Mouse (Mus musculus) heart, embryonic 13.5 days (tissue): ENCODE results near the gene Rpusd3. TPM values are rescaled to one million over a fixed set of nuclear protein-coding genes. Genes with fewer than 3 reads are reported as not detected.

Experiments
- ATAC-seq: fragments of 200-750 bp; cut with Nextera tagmentation; 2 replicates; pipeline ENCODE4 v1.8.0; 2017; ENCODE audit warnings: moderate TSS enrichment; ENCODE audit not compliant: insufficient number of reproducible peaks, low FRiP score, low TSS enrichment; ENCODE audit errors: extremely low read depth
- H3K27ac ChIP-seq: fragments of 300-500 bp; sonication (generic); replicated peaks from 2 replicates; pipeline ENCODE4 v1.5.1; 2015; ENCODE audit warnings: moderate library complexity, mild to moderate bottlenecking, inconsistent platforms
- H3K27me3 ChIP-seq: fragments of 300-500 bp; sonication (generic); replicated peaks from 2 replicates; pipeline ENCODE4 v1.6.1; 2015; ENCODE audit warnings: mild to moderate bottlenecking, inconsistent platforms
- H3K36me3 ChIP-seq: fragments of 300-500 bp; sonication (generic); 2 replicates; pipeline ENCODE4 v1.6.1; 2015; ENCODE audit warnings: mild to moderate bottlenecking, inconsistent platforms
- H3K4me1 ChIP-seq: fragments of 300-500 bp; sonication (generic); 2 replicates; pipeline ENCODE4 v1.6.1; 2015; ENCODE audit warnings: inconsistent platforms
- H3K4me2 ChIP-seq: fragments of 300-500 bp; sonication (generic); 2 replicates; pipeline ENCODE4 v1.6.1; 2015; ENCODE audit warnings: inconsistent platforms, mild to moderate bottlenecking, moderate library complexity
- H3K4me3 ChIP-seq: fragments of 300-500 bp; sonication (generic); 2 replicates; pipeline ENCODE4 v1.5.1; 2015; ENCODE audit warnings: moderate library complexity, mild to moderate bottlenecking, inconsistent platforms
- H3K9ac ChIP-seq: fragments of 300-500 bp; sonication (generic); 2 replicates; pipeline ENCODE4 v1.6.1; 2015; ENCODE audit warnings: inconsistent platforms, mild to moderate bottlenecking, moderate library complexity
- H3K9me3 ChIP-seq: fragments of 300-500 bp; sonication (generic); 2 replicates; pipeline ENCODE4 v1.6.1; 2016; ENCODE audit warnings: inconsistent platforms
- WGBS: fragments of 180-500 bp; shearing (Covaris S2); methylation state at CpG from one replicate; pipeline ENCODE4 v1.1.7; 2015; ENCODE audit warnings: mixed read lengths; 5-methylcytosine and 5-hydroxymethylcytosine counted together
- polyA plus RNA-seq: library from polyadenylated mRNA; unstranded; fragments of >200 nt; fragmentation: Nextera tagmentation; extraction: Ambion mirVana; gene quantifications from 2 replicates; pipeline ENCODE4 v1.2.1, GENCODE M21; 2015

The Rpusd3 gene
- polyA plus RNA-seq, 1 experiment from 2014 or later = 13.6 TPM

GRCm38 (mm10) chr6:113404649-113405448 is 14.3 kb downstream of the Rpusd3 start:
- no peak for ATAC-seq
- Histone ChIP-seq H3K27me3 (no peaks in the 10 kb centered on the region), H3K9ac (no peak overlapping the region), H3K27ac (no peak overlapping the region), H3K4me2 (no peak overlapping the region), H3K4me3 (no peak overlapping the region), H3K4me1 (no peaks in the 10 kb centered on the region), H3K9me3 (no peaks in the 10 kb centered on the region), H3K36me3 (peaks cover 10% of the 10 kb centered on the region)
- WGBS = 76% methylated on average over 12 of the region's 12 CpGs

- H3K27me3 ChIP-seq = no peaks in the 10 kb centered on the region
- peaks cover 10% of the 10 kb centered on the region for H3K36me3 ChIP-seq
- H3K9me3 ChIP-seq = no peaks in the 10 kb centered on the region
- no peak for ATAC-seq
- no peak overlapping the region for H3K27ac ChIP-seq
- no peak overlapping the region for H3K4me3 ChIP-seq
- 84% methylated on average over 13 of the region's 13 CpGs for WGBS
- H3K4me2 ChIP-seq = no peak overlapping the region
- H3K4me1 ChIP-seq = no peaks in the 10 kb centered on the region
- H3K9ac ChIP-seq = no peak overlapping the region
These were observed 17.0 kb downstream of the Rpusd3 start for GRCm38 (mm10) chr6:113402094-113402493.

GRCm38 (mm10) chr6:113396270-113397030 is 22.7 kb downstream of the Rpusd3 start:
- no peak overlapping the region for H3K4me3 ChIP-seq
- ATAC-seq = no peak
- no peak overlapping the region for H3K4me2 ChIP-seq
- no peak overlapping the region for H3K27ac ChIP-seq
- H3K36me3 ChIP-seq = peaks cover 10% of the 10 kb centered on the region
- 84% methylated on average over 10 of the region's 10 CpGs for WGBS
- H3K9ac ChIP-seq = no peak overlapping the region
- H3K27me3 ChIP-seq = no peaks in the 10 kb centered on the region
- no peaks in the 10 kb centered on the region; the same call in 1 of the 2 replicates for H3K9me3 ChIP-seq
- peaks cover 20% of the 10 kb centered on the region for H3K4me1 ChIP-seq

DNA sequence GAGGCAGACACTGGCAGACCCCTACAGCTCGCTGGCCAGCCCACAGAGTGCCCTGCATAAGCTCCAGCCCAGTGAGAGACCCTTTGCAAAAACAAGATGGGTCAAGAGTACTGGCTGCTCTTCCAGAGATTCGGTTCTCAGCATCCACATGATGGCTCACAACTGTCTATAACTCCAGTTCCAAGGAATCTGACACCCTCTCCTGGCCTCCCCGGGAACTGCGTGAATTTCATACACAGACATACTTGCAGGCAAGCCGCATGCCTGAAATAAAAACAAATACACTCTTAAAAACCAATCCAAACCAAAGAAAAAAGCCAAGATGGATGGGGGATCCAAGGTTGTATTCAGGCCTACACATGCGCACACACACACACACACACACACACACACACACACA is 23.6 kb downstream of the Rpusd3 start:
- H3K27ac ChIP-seq = no peak overlapping the region
- H3K9ac ChIP-seq = no peak overlapping the region
- H3K36me3 ChIP-seq = peaks cover 17% of the 10 kb centered on the region
- H3K4me2 ChIP-seq = no peak overlapping the region
- no peak for ATAC-seq
- H3K9me3 ChIP-seq = no peaks in the 10 kb centered on the region; the same call in 1 of the 2 replicates
- WGBS = 91% methylated on average over 6 of the region's 6 CpGs
- H3K4me3 ChIP-seq = no peak overlapping the region
- no peaks in the 10 kb centered on the region for H3K27me3 ChIP-seq
- H3K4me1 ChIP-seq = peaks cover 22% of the 10 kb centered on the region

DNA sequence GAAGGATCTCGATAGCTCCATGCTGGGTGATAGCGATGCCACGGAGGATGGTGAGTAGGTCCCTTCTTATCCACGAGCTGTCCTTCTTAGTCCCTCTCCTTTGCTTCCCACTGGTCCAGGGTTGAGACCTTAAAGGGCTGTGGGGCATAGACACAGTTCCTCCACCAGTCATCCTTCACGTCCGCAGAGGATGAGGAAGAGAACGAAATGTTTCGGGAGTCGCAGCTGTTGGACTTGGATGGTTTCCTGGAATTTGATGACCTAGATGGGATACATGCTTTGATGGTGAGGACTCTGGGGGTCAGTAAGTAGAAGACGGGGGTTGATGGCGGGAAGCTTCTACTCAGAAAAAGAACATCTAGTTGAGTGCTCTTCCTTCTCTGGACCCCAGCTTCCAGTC is 24.3 kb downstream of the Rpusd3 start:
- ATAC-seq = no peak
- no peak overlapping the region for H3K9ac ChIP-seq
- no peak overlapping the region for H3K4me3 ChIP-seq
- H3K4me2 ChIP-seq = no peak overlapping the region
- WGBS = 91% methylated on average over 11 of the region's 11 CpGs
- H3K27ac ChIP-seq = no peak overlapping the region
- H3K27me3 ChIP-seq = no peaks in the 10 kb centered on the region
- H3K9me3 ChIP-seq = no peaks in the 10 kb centered on the region; the same call in 1 of the 2 replicates
- H3K36me3 ChIP-seq = peaks cover 24% of the 10 kb centered on the region
- peaks cover 28% of the 10 kb centered on the region for H3K4me1 ChIP-seq

DNA sequence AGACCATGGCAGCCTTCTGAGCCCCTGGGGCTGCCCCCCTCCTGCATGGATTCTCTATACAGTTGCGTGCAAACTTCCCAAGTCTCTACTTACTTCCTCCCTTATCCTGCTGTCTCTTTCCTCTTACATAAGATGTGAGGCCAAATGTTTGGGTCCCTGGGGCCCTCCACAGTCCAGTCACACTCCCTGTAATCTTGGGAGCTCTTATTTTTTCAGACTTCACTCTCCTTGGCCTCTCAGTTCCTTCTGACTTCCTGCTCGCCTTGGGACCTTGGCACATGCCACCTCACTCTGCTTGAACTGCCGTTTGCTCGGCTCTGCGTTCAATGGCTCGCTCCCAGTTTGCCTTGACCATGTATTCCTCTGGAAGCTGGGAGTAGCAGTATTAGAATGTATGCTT is 25.2 kb downstream of the Rpusd3 start:
- 76% methylated on average over 6 of the region's 6 CpGs for WGBS
- ATAC-seq = no peak

DNA sequence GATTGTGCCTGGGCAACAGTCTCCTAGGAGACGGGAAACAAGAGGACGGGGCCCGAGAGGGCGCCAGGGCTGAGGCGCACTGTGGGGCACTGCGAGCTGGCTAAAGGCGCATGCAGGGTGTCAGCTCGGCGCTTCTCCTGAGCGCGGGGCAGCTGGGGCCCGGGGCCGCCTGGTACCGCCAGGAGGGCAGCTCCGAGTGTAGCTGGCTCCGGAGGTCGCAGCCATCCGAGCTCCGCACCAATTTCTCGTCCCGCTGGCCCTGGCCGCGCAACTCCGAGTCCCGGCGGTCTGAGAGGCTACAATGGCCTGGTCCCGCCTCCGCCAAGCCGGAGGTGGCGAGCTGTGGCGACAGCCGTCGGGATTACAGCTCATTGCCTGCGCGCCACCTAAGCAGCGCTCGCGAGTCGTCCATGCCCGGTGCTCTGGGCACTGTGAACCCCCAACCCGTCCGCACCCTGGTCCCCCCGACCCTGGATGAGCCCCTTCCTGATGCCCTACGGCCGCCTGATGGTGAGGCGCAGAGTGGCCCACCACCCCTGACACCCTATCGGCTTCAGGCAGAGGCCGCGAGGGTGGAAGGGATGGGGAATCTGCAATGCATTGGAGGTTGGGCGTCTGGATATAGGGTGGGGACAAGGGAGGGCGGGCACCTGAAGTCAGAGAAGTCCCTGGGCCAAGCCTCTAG is 26.6 kb downstream of the Rpusd3 start:
- Histone ChIP-seq H3K4me3 (peak overlapping the region; percentile 62), H3K36me3 (peaks cover 46% of the 10 kb centered on the region), H3K4me1 (peaks cover 30% of the 10 kb centered on the region), H3K27ac (peak overlapping the region; percentile 32; the same call in 1 of the 2 replicates), H3K27me3 (no peaks in the 10 kb centered on the region), H3K4me2 (peak overlapping the region; percentile 94), H3K9ac (peak overlapping the region; percentile 81), H3K9me3 (no peaks in the 10 kb centered on the region; the same call in 1 of the 2 replicates)
- ATAC-seq = peak; percentile 56; the same call in 1 of the 2 replicates
- 1% methylated on average over 41 of the region's 51 CpGs for WGBS

More for the DNA sequence above, 25.2 kb downstream of the Rpusd3 start:
- H3K4me1 ChIP-seq = peaks cover 30% of the 10 kb centered on the region
- no peaks in the 10 kb centered on the region; the same call in 1 of the 2 replicates for H3K9me3 ChIP-seq
- no peak overlapping the region for H3K4me3 ChIP-seq
- H3K27ac ChIP-seq = no peak overlapping the region
- H3K9ac ChIP-seq = no peak overlapping the region
- H3K27me3 ChIP-seq = no peaks in the 10 kb centered on the region
- no peak overlapping the region for H3K4me2 ChIP-seq
- peaks cover 32% of the 10 kb centered on the region for H3K36me3 ChIP-seq

GRCm38 (mm10) chr6:113392015-113392386 is 27.1 kb downstream of the Rpusd3 start:
- Histone ChIP-seq H3K4me3 (peak overlapping the region; percentile 62), H3K4me2 (peak overlapping the region; percentile 94), H3K9ac (peak overlapping the region; percentile 81), H3K9me3 (no peaks in the 10 kb centered on the region; the same call in 1 of the 2 replicates), H3K4me1 (peaks cover 30% of the 10 kb centered on the region), H3K27ac (peak overlapping the region; percentile 32; the same call in 1 of the 2 replicates), H3K36me3 (peaks cover 52% of the 10 kb centered on the region), H3K27me3 (no peaks in the 10 kb centered on the region)
- WGBS = 17% methylated on average over 10 of the region's 10 CpGs
- ATAC-seq = no peak

DNA sequence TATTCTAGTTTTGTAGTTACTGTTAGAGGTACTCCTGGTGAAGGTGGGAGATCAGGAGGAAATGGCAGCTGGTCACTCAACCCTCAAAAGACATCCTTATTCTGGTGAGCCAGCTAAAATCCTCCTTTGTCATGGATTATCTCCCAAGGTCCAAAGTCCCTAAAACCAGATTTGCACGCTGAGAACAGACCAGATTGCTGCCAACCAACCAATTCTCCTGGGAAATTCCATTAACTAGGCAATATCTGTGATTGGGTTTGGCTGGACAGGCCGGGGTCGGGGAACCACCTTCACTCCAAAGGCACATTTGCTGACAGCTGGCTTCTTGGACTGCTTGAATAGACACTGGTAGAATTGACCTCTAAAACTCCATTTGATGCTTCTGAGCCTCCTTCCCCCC is 28.4 kb downstream of the Rpusd3 start:
- 89% methylated on average over 3 of the region's 3 CpGs for WGBS
- Histone ChIP-seq H3K4me2 (no peak overlapping the region), H3K4me3 (no peak overlapping the region), H3K27ac (no peak overlapping the region), H3K27me3 (no peaks in the 10 kb centered on the region), H3K36me3 (peaks cover 65% of the 10 kb centered on the region), H3K4me1 (peaks cover 30% of the 10 kb centered on the region), H3K9me3 (no peaks in the 10 kb centered on the region; the same call in 1 of the 2 replicates), H3K9ac (no peak overlapping the region)
- no peak for ATAC-seq

GRCm38 (mm10) chr6:113388960-113389359 is 30.2 kb downstream of the Rpusd3 start, which contains the start of gene Ttll3:
Ttll3 (plus strand) TSS chr6:113389260.
- Histone ChIP-seq H3K36me3 (peaks cover 72% of the 10 kb centered on the region), H3K27me3 (no peaks in the 10 kb centered on the region), H3K4me1 (peaks cover 30% of the 10 kb centered on the region), H3K9me3 (no peaks in the 10 kb centered on the region), H3K4me2 (no peak within 1 kb of the TSS), H3K9ac (no peak within 1 kb of the TSS), H3K27ac (no peak within 1 kb of the TSS), H3K4me3 (no peak within 1 kb of the TSS)
- 72% methylated on average over 8 of the region's 8 CpGs for WGBS
- ATAC-seq = no peak

- peaks cover 100% of the 10 kb centered on the region for H3K36me3 ChIP-seq
- no peaks in the 10 kb centered on the region for H3K9me3 ChIP-seq
- H3K4me2 ChIP-seq = no peak overlapping the region
- no peak overlapping the region for H3K4me3 ChIP-seq
- no peak overlapping the region for H3K27ac ChIP-seq
- H3K4me1 ChIP-seq = 0 out of 2 replicates have a peak, but pooled peaks cover 7% of the 10 kb centered on the region
- ATAC-seq = no peak
- no peak overlapping the region for H3K9ac ChIP-seq
- no peaks in the 10 kb centered on the region for H3K27me3 ChIP-seq
- 86% methylated on average over 3 of the region's 3 CpGs for WGBS
These were observed 33.1 kb downstream of the Rpusd3 start for GRCm38 (mm10) chr6:113386025-113386424.
